Mouse (Mus musculus) stomach, embryonic 16.5 days (tissue): Measurements from ENCODE around the gene Stat6. TPM values are rescaled to one million over a fixed set of nuclear protein-coding genes. Genes with fewer than 3 reads are reported as not detected.
A peak's percentile ranks its signal among the peaks of the same experiment; 100 is the strongest.

Experiments used
- ATAC-seq: fragments of 200-750 bp; cut with Nextera tagmentation; 2 replicates; pipeline ENCODE4 v1.8.0; 2017; ENCODE audit warnings: moderate number of reproducible peaks, moderate TSS enrichment; ENCODE audit not compliant: insufficient read depth, low FRiP score
- H3K27ac ChIP-seq: fragments of 300-500 bp; sonication (generic); 2 replicates; pipeline ENCODE4 v1.5.1; 2014; ENCODE audit warnings: low read length
- H3K27me3 ChIP-seq: fragments of 300-500 bp; sonication (generic); 2 replicates; pipeline ENCODE4 v1.6.1; 2014; ENCODE audit warnings: low read length, control low read depth, mixed read lengths; ENCODE audit not compliant: control insufficient read depth, insufficient read depth
- H3K36me3 ChIP-seq: fragments of 300-500 bp; sonication (generic); 2 replicates; pipeline ENCODE4 v1.6.1; 2014; ENCODE audit warnings: low read length; ENCODE audit not compliant: control insufficient read depth, insufficient read depth
- H3K4me1 ChIP-seq: fragments of 300-500 bp; sonication (generic); 2 replicates; pipeline ENCODE4 v1.6.1; 2014; ENCODE audit warnings: low read length, control low read depth, mixed read lengths; ENCODE audit not compliant: control insufficient read depth, insufficient read depth
- H3K4me2 ChIP-seq: fragments of 300-500 bp; sonication (generic); 2 replicates; pipeline ENCODE4 v1.6.1; 2014; ENCODE audit warnings: low read depth, low read length, mixed read lengths
- H3K4me3 ChIP-seq: fragments of 300-500 bp; sonication (generic); replicated peaks from 2 replicates; pipeline ENCODE4 v1.5.1; 2014; ENCODE audit warnings: mild to moderate bottlenecking, low read length
- H3K9ac ChIP-seq: fragments of 300-500 bp; sonication (generic); 2 replicates; pipeline ENCODE4 v1.6.1; 2014; ENCODE audit warnings: low read length
- H3K9me3 ChIP-seq: fragments of 300-500 bp; sonication (generic); replicated peaks from 2 replicates; pipeline ENCODE4 v1.6.1; 2016; ENCODE audit warnings: low read length, control low read depth; ENCODE audit not compliant: control insufficient read depth
- WGBS: fragments of 180-500 bp; shearing (Covaris S2); extraction: QIAGEN DNeasy Blood & Tissue Kit; methylation state at CpG from one replicate; pipeline ENCODE4 v1.1.7; 2014; 5-methylcytosine and 5-hydroxymethylcytosine counted together
- polyA plus RNA-seq: library from polyadenylated mRNA; unstranded; fragments of >200 nt; fragmentation: Nextera tagmentation; extraction: Ambion mirVana; gene quantifications from 2 replicates; pipeline ENCODE4 v1.2.1, GENCODE M21; 2015

Stat6 gene
- polyA plus RNA-seq, 1 experiment from 2014 or later = 49.7 TPM

GRCm38 (mm10) chr10:127658076-127658475, 15.3 kb downstream of the Stat6 start:
- peaks cover 13% of the 10 kb centered on the region; the same call in 1 of the 2 replicates for H3K36me3 ChIP-seq
- no peak overlapping the region for H3K4me2 ChIP-seq
- H3K27me3 ChIP-seq = no peaks in the 10 kb centered on the region
- peaks cover 27% of the 10 kb centered on the region for H3K4me1 ChIP-seq
- H3K4me3 ChIP-seq = no peak overlapping the region
- peak overlapping the region; percentile 2; the same call in 1 of the 2 replicates for H3K9ac ChIP-seq
- WGBS = 17% methylated on average over 6 of the region's 6 CpGs
- ATAC-seq = no peak; the same call in 1 of the 2 replicates
- no peak overlapping the region for H3K27ac ChIP-seq
- no peaks in the 10 kb centered on the region for H3K9me3 ChIP-seq

GRCm38 (mm10) chr10:127659551-127659950, 16.8 kb downstream of the Stat6 start:
- 60% methylated on average over 1 of the region's 1 CpGs for WGBS
- Histone ChIP-seq H3K4me2 (no peak overlapping the region), H3K9ac (no peak overlapping the region), H3K4me1 (peaks cover 41% of the 10 kb centered on the region), H3K9me3 (no peaks in the 10 kb centered on the region), H3K36me3 (peaks cover 13% of the 10 kb centered on the region; the same call in 1 of the 2 replicates), H3K4me3 (no peak overlapping the region), H3K27me3 (no peaks in the 10 kb centered on the region), H3K27ac (no peak overlapping the region)
- ATAC-seq = no peak

GRCm38 (mm10) chr10:127661291-127661914, 18.6 kb downstream of the Stat6 start:
- Histone ChIP-seq H3K27ac (peak overlapping the region; percentile 88), H3K9me3 (no peaks in the 10 kb centered on the region), H3K36me3 (no peaks in the 10 kb centered on the region), H3K27me3 (no peaks in the 10 kb centered on the region), H3K4me2 (peak overlapping the region; percentile 64), H3K4me3 (peak overlapping the region; percentile 33), H3K4me1 (peaks cover 52% of the 10 kb centered on the region), H3K9ac (peak overlapping the region; percentile 71)
- WGBS = 19% methylated on average over 14 of the region's 14 CpGs
- ATAC-seq = no peak

- Histone ChIP-seq H3K9me3 (no peaks in the 10 kb centered on the region), H3K9ac (peak overlapping the region; percentile 71), H3K4me2 (peak overlapping the region; percentile 64), H3K27ac (peak overlapping the region; percentile 88), H3K36me3 (no peaks in the 10 kb centered on the region), H3K4me1 (peaks cover 52% of the 10 kb centered on the region), H3K27me3 (no peaks in the 10 kb centered on the region), H3K4me3 (peak overlapping the region; percentile 33)
- WGBS = 5% methylated on average over 16 of the region's 16 CpGs
- peak; percentile 48 for ATAC-seq
Observed at GRCm38 (mm10) chr10:127661915-127662663, 19.3 kb downstream of the Stat6 start.

- Histone ChIP-seq H3K9me3 (no peaks in the 10 kb centered on the region), H3K9ac (peak overlapping the region; percentile 71), H3K4me2 (peak overlapping the region; percentile 64), H3K27me3 (no peaks in the 10 kb centered on the region), H3K4me1 (peaks cover 52% of the 10 kb centered on the region), H3K4me3 (peak overlapping the region; percentile 33), H3K27ac (peak overlapping the region; percentile 88), H3K36me3 (no peaks in the 10 kb centered on the region)
- WGBS = 28% methylated on average over 19 of the region's 19 CpGs
- ATAC-seq = no peak
Observed at GRCm38 (mm10) chr10:127662666-127663253, 20.0 kb downstream of the Stat6 start.

DNA sequence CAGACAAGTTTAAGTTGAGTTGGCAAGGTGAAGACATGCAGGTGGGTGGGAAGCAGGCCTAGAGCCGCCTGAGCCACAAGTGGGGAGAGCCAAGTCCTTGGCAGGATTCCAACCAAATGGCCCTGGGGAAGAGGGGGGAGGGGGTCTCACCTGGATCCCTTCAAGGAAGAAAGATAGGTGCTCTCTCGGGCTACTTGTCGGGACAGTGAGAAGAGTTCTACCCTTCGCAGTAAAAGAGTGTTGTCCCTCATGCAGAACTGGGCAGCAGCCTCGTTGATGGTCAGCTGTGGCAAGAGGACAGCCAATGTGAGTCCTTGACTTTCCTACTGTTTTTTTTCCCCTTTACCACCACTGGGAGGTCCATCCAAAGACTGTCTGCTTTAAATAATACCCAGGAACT, 20.8 kb downstream of the Stat6 start:
- no peak for ATAC-seq
- Histone ChIP-seq H3K27ac (no peak overlapping the region; the same call in 1 of the 2 replicates), H3K27me3 (no peaks in the 10 kb centered on the region), H3K4me1 (peaks cover 52% of the 10 kb centered on the region), H3K36me3 (no peaks in the 10 kb centered on the region), H3K4me3 (no peak overlapping the region), H3K9ac (peak overlapping the region; percentile 83), H3K9me3 (no peaks in the 10 kb centered on the region), H3K4me2 (peak overlapping the region; percentile 64)
- 34% methylated on average over 5 of the region's 5 CpGs for WGBS

- WGBS = 50% methylated on average over 16 of the region's 16 CpGs
- no peaks in the 10 kb centered on the region for H3K27me3 ChIP-seq
- H3K4me2 ChIP-seq = peak overlapping the region; percentile 64
- H3K9me3 ChIP-seq = no peaks in the 10 kb centered on the region
- no peaks in the 10 kb centered on the region for H3K36me3 ChIP-seq
- H3K4me3 ChIP-seq = no peak overlapping the region; the same call in 1 of the 2 replicates
- H3K27ac ChIP-seq = no peak overlapping the region; the same call in 1 of the 2 replicates
- H3K9ac ChIP-seq = peak overlapping the region; percentile 83; the same call in 1 of the 2 replicates
- no peak for ATAC-seq
- peaks cover 51% of the 10 kb centered on the region for H3K4me1 ChIP-seq
Observed at GRCm38 (mm10) chr10:127664166-127664565, 21.4 kb downstream of the Stat6 start.

GRCm38 (mm10) chr10:127664891-127665290, 22.1 kb downstream of the Stat6 start:
- peak overlapping the region; percentile 58 for H3K4me3 ChIP-seq
- no peaks in the 10 kb centered on the region for H3K9me3 ChIP-seq
- peak overlapping the region; percentile 98; the same call in 1 of the 2 replicates for H3K27ac ChIP-seq
- H3K36me3 ChIP-seq = no peaks in the 10 kb centered on the region
- peaks cover 52% of the 10 kb centered on the region for H3K4me1 ChIP-seq
- no peak for ATAC-seq
- peak overlapping the region; percentile 83 for H3K9ac ChIP-seq
- H3K4me2 ChIP-seq = peak overlapping the region; percentile 64
- 53% methylated on average over 13 of the region's 13 CpGs for WGBS
- H3K27me3 ChIP-seq = no peaks in the 10 kb centered on the region
